Mouse (Mus musculus): ENCODE data around the gene Scimp. TPM values are rescaled to one million over a fixed set of nuclear protein-coding genes. Genes with fewer than 3 reads are reported as not detected.

The Scimp gene
- total RNA-seq (2017) = 0.25 and 0.69 TPM in 2 replicates

DNA sequence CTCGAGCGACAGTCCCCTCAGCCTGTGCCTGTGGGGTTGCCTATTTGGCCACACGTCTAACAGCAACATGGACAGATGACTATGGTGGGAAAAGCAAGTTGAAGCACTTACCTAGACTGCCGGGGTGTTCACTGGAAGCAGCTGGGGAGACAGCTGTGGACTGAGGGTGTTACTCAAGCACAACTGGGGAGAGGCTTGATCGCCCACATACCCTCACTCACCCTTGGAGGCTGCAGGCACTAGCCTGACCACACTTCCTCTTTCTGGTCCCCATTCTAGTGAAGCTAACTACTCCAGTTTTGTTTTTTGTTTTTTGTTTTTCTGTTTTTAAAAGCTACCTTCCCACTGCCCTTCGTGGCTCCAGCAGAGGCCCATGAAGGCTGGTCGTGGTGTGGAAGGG is at the start of gene Scimp:
Gene Scimp, minus strand, starts transcription at position 222 of the 400 bp plus-strand sequence.
- peak; percentile 84 to 88 for ATAC-seq (replicated peaks in 1 of 2; ENCODE audit: insufficient read depth in 1 of 2, low FRiP score in 2 of 2, low TSS enrichment in 1 of 2, low read depth in 1 of 2, poor library complexity in 2 of 2, severe bottlenecking in 2 of 2)

DNA sequence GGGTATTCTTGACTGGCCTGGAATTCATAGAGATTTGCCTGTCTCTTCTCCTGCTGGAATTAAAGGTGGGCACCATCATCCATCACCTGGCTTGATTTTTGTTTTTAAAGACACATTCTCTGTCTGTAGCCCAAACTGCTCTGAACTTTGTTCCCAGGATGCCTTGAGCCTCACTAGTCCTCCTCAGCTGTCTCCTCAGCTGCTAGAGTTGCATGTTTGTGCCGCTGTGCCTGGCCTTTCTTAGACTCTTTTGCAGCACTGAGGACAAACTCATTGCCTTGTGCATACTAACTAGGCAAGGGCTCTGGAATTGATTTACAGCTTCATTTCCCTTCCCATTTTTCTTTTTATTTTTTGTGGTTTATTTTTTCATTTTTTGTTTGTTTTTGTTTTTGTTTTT is 48.0 kb upstream of the Scimp start:
- no peak for ATAC-seq (replicated peaks in 1 of 2; ENCODE audit: insufficient read depth in 1 of 2, low FRiP score in 2 of 2, low TSS enrichment in 1 of 2, low read depth in 1 of 2, poor library complexity in 2 of 2, severe bottlenecking in 2 of 2)

GRCm38 (mm10) chr11:70846029-70846428 is 33.6 kb upstream of the Scimp start:
- no peak for ATAC-seq (replicated peaks in 1 of 2; ENCODE audit: insufficient read depth in 1 of 2, low FRiP score in 2 of 2, low TSS enrichment in 1 of 2, low read depth in 1 of 2, poor library complexity in 2 of 2, severe bottlenecking in 2 of 2)

DNA sequence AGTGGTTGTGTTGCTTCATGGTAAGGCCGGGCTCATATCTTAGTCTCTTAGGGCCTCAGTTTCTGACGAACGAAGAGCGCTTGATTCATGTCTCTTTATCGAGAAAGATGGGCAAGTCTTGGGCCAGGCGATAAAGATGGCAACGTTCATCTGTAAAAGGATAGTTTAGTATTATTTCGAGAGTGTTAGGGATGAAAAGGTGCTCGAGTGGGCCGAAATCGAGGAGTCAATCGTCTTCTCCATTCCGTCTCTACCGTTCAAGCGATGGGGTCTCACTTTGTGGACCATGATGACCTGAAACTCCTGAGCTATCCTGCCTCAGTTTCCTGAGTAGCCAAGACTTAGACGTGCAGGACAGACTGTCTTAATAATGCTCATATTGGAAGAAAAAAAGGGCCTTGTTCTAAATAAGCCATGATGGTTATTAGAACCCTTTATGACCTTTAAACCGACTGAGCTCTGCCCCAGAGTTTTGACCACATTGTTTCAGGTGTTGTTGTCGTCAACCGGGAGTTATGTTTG is 33.1 kb upstream of the Scimp start:
- ATAC-seq (replicated peaks in 1 of 2; ENCODE audit: insufficient read depth in 1 of 2, low FRiP score in 2 of 2, low TSS enrichment in 1 of 2, low read depth in 1 of 2, poor library complexity in 2 of 2, severe bottlenecking in 2 of 2) = no peak

GRCm38 (mm10) chr11:70844559-70845456 is 32.4 kb upstream of the Scimp start, which contains the start of gene Rabep1:
Gene Rabep1 (plus strand): TSS chr11:70844778.
- peak; percentile 89 to 93 for ATAC-seq (replicated peaks in 1 of 2; ENCODE audit: insufficient read depth in 1 of 2, low FRiP score in 2 of 2, low TSS enrichment in 1 of 2, low read depth in 1 of 2, poor library complexity in 2 of 2, severe bottlenecking in 2 of 2)

GRCm38 (mm10) chr11:70843701-70844551 is 31.5 kb upstream of the Scimp start:
- peak in 1 of 2 experiments; percentile 13; a peak in 1 of 4 replicates for ATAC-seq (replicated peaks in 1 of 2; ENCODE audit: insufficient read depth in 1 of 2, low FRiP score in 2 of 2, low TSS enrichment in 1 of 2, low read depth in 1 of 2, poor library complexity in 2 of 2, severe bottlenecking in 2 of 2)

DNA sequence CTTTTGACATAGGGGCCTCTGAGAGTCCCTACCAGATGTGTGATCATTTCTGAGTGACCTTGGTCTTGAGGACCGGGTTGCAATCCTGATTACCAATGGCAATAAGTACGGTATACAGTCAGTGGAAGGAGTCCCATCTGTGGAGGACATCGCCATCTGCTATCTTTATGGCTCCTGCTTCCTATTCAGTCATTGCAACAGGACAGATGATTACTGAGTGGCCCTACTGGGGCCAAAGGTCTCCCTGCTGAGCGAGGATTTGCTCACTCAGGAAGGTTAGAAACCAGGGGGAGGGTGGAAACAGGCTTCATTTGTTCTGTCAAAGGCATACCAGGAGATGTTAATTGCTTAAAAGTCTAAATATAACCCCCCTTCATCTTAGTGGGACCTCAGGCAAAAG is 30.6 kb upstream of the Scimp start:
- no peak for ATAC-seq (replicated peaks in 1 of 2; ENCODE audit: insufficient read depth in 1 of 2, low FRiP score in 2 of 2, low TSS enrichment in 1 of 2, low read depth in 1 of 2, poor library complexity in 2 of 2, severe bottlenecking in 2 of 2)

DNA sequence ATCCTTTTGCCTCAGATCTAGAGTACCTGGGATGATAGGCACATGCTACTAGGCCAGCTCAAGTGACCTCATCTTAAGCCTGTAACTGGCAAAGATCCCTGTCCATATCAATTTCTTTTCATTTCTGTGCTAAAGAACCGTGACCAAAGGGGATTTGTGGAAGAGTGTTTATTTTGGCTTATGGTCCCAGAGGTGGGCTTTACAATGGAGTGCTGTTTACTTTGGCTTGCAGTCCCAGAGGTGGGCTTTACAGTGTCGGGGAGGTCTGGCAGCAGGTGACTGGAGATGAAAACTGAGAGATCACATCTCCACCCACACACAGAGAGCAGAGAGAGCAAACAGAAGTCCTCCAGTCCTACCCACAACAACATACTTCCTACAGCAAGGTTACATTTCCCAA is 26.2 kb upstream of the Scimp start:
- ATAC-seq (replicated peaks in 1 of 2; ENCODE audit: insufficient read depth in 1 of 2, low FRiP score in 2 of 2, low TSS enrichment in 1 of 2, low read depth in 1 of 2, poor library complexity in 2 of 2, severe bottlenecking in 2 of 2) = no peak

DNA sequence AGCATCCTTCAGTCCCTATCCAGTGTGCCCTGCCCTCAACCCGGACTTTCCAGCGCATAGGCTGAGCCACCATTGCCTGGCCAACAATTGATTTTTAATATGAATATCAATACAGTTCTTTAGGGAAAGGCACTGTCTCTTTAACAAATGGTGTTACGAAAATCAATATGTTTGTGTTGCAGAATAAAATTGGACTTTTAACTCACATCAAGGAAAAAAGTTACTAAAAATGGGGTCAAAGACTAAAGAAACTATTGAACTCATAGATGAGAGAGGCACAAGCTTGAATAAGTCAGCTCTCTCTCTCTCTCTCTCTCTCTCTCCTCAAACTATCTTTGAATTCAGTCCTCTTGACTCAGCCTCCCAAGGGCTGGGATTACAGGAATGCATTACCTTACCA is 24.6 kb upstream of the Scimp start:
- ATAC-seq (replicated peaks in 1 of 2; ENCODE audit: insufficient read depth in 1 of 2, low FRiP score in 2 of 2, low TSS enrichment in 1 of 2, low read depth in 1 of 2, poor library complexity in 2 of 2, severe bottlenecking in 2 of 2) = no peak

DNA sequence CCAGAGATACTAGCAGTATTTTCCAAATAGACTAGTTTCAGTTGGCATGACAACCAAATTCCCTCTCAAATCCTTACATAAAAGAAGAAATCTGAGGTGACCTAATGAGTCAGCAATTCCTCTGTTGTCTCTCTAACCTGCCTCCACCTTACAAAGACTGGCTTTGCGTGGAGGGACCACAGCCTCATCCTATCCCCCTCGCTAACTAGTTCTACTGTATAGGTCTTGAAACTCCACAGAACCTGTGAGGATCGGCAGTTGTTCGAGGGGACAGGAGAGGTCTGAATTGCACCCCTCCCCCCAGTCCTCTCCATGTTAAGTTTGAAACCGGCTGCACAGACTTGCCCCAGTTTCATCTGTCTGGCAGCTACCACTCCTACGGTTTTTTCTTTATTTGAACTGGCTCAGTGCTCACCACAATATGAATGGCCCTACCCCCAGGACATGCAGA is 23.0 kb upstream of the Scimp start:
- ATAC-seq (replicated peaks in 1 of 2; ENCODE audit: insufficient read depth in 1 of 2, low FRiP score in 2 of 2, low TSS enrichment in 1 of 2, low read depth in 1 of 2, poor library complexity in 2 of 2, severe bottlenecking in 2 of 2) = no peak

- ATAC-seq (replicated peaks in 1 of 2; ENCODE audit: insufficient read depth in 1 of 2, low FRiP score in 2 of 2, low TSS enrichment in 1 of 2, low read depth in 1 of 2, poor library complexity in 2 of 2, severe bottlenecking in 2 of 2) = no peak
These were observed 21.4 kb upstream of the Scimp start for GRCm38 (mm10) chr11:70833831-70834230.

GRCm38 (mm10) chr11:70833408-70833807 is 21.0 kb upstream of the Scimp start:
- ATAC-seq (replicated peaks in 1 of 2; ENCODE audit: insufficient read depth in 1 of 2, low FRiP score in 2 of 2, low TSS enrichment in 1 of 2, low read depth in 1 of 2, poor library complexity in 2 of 2, severe bottlenecking in 2 of 2) = no peak

DNA sequence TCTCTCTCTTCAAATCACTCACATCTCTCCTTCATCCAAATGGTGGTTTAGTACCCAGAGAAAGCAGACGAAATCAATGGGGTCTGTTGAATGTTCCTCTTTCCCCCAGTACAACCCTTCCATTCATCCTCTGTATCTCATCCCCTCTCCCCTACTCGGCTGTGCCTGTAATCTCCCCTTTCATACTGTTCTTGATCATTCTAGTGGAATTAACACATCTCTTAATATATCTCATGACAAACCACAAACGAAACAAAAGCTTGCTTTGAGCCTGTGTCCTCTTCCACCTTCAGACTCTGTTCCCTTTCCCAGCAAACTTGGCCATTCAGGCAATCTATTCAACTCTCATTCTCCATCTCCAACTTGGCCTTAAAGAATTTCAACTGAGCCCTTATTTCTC is 18.8 kb upstream of the Scimp start:
- no peak for ATAC-seq (replicated peaks in 1 of 2; ENCODE audit: insufficient read depth in 1 of 2, low FRiP score in 2 of 2, low TSS enrichment in 1 of 2, low read depth in 1 of 2, poor library complexity in 2 of 2, severe bottlenecking in 2 of 2)

GRCm38 (mm10) chr11:70828975-70829615 is 16.7 kb upstream of the Scimp start:
- ATAC-seq (replicated peaks in 1 of 2; ENCODE audit: insufficient read depth in 1 of 2, low FRiP score in 2 of 2, low TSS enrichment in 1 of 2, low read depth in 1 of 2, poor library complexity in 2 of 2, severe bottlenecking in 2 of 2) = no peak

DNA sequence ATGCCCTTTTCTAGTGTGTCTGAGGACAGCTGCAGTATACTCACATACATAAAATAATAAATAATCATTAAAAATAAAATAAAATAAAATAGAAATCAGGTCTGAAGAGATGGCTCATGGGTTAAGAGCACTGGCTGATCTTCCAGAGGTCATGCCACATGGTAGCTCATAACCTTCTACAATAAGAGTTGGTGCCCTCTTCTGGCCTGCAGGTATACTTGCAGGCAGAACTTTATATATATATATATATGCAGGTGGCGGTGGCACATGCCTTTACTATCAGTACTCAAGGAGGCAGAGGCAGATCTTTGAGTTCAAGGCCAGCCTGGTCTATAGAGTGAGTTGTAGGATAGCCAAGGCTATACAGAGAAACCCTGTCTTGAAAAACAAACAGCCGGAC is 13.8 kb upstream of the Scimp start:
- ATAC-seq (replicated peaks in 1 of 2; ENCODE audit: insufficient read depth in 1 of 2, low FRiP score in 2 of 2, low TSS enrichment in 1 of 2, low read depth in 1 of 2, poor library complexity in 2 of 2, severe bottlenecking in 2 of 2) = peak in 1 of 2 experiments; percentile 49; a peak in 1 of 4 replicates

GRCm38 (mm10) chr11:70821728-70822591 is 9.6 kb upstream of the Scimp start:
- no peak for ATAC-seq (replicated peaks in 1 of 2; ENCODE audit: insufficient read depth in 1 of 2, low FRiP score in 2 of 2, low TSS enrichment in 1 of 2, low read depth in 1 of 2, poor library complexity in 2 of 2, severe bottlenecking in 2 of 2)

GRCm38 (mm10) chr11:70820120-70820519 is 7.7 kb upstream of the Scimp start:
- ATAC-seq (replicated peaks in 1 of 2; ENCODE audit: insufficient read depth in 1 of 2, low FRiP score in 2 of 2, low TSS enrichment in 1 of 2, low read depth in 1 of 2, poor library complexity in 2 of 2, severe bottlenecking in 2 of 2) = no peak

All from hematopoietic stem cell, adult 5-6 weeks (primary cell).